Mouse (Mus musculus) effector memory CD4-positive, alpha-beta T cell, adult 7 months (primary cell): ENCODE measurements around the gene Prkaa1. TPM values are rescaled to one million over a fixed set of nuclear protein-coding genes. Genes with fewer than 3 reads are reported as not detected.

ENCODE experiments used
- polyA plus RNA-seq: library from polyadenylated mRNA; unstranded; fragments of 100-300 nt; shearing (Covaris generic); gene quantifications from one replicate; pipeline ENCODE4 v1.2.1, GENCODE M21; 2017

Gene Prkaa1
- polyA plus RNA-seq, result 32.6 TPM

GRCm38 (mm10) chr15:5143361-5144020 lies at the start of gene Prkaa1:
Gene Prkaa1 (plus strand): TSS chr15:5143861.

GRCm38 (mm10) chr15:5107686-5108654 lies 35.7 kb upstream of the Prkaa1 start, which contains the start of gene Card6:
Gene Card6 (minus strand): TSS chr15:5108539.

GRCm38 (mm10) chr15:5116270-5117030 lies 27.2 kb upstream of the Prkaa1 start, which contains the start of gene Rpl37:
Gene Rpl37 (plus strand): TSS chr15:5116645.

GRCm38 (mm10) chr15:5185366-5186292 lies 42.0 kb downstream of the Prkaa1 start, which contains the start of gene Ttc33:
Gene Ttc33 (plus strand): TSS chr15:5185525.

Other genes with a start within 250 kb of the Prkaa1 start
- not detected for gene Mroh2b, start 245.1 kb upstream of the Prkaa1 start, polyA plus RNA-seq
- gene C7, start 80.1 kb upstream of the Prkaa1 start, polyA plus RNA-seq, result not detected
- 34.7 TPM for gene Card6, start 35.3 kb upstream of the Prkaa1 start, polyA plus RNA-seq
- 939 TPM for gene Rpl37, start 27.2 kb upstream of the Prkaa1 start, polyA plus RNA-seq
- 22.3 TPM for gene Ttc33, start 41.7 kb downstream of the Prkaa1 start, polyA plus RNA-seq
- gene Ptger4, start 100.3 kb downstream of the Prkaa1 start, polyA plus RNA-seq, result 104 TPM